Mouse (Mus musculus) ovary, postnatal 14 days (tissue): Measurements from ENCODE around the gene Pdyn.

ENCODE experiments used
- DNase-seq: peaks from one replicate; pipeline ENCODE4 v3.0.0; 2022; ENCODE audit warnings: low spot score

The Pdyn gene

GRCm38 (mm10) chr2:129654233-129654950 is 45.3 kb downstream of the Pdyn start:
- no peak for DNase-seq

- no peak for DNase-seq
Observed at GRCm38 (mm10) chr2:129653632-129654031, 46.0 kb downstream of the Pdyn start.

DNA sequence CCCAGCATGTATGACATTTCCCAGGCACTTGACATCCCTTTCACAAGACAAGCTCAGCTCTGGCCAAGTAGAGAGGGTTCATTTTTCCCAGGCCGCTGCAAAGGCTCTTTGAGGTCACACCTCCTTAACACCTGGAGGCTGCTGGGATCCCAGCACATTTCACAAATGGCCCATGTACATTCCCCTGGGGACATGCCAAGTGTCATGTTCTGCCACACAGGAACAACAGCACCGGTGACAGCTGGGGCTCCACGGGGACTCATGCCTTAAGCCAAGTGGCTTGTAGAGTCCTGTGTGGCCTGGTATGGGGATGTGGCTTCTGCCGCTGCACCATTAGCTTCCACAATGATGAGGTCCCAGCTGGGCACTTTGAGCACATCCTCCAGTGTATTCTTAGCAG is 47.0 kb downstream of the Pdyn start:
- DNase-seq = no peak
